Mouse (Mus musculus) kidney, adult 9 months (tissue): ENCODE data around the gene Cln3.

Experiments
- DNase-seq: peaks from one replicate; pipeline ENCODE4 v3.0.0; 2022

Gene Cln3

GRCm38 (mm10) chr7:126594862-126595561, 9.4 kb upstream of the Cln3 start, which contains the start of gene Il27:
TSS of gene Il27 (minus strand) at chr7:126594941.
- DNase-seq = no peak

GRCm38 (mm10) chr7:126587779-126588178, 2.2 kb upstream of the Cln3 start:
- DNase-seq = peak; percentile 43

GRCm38 (mm10) chr7:126586839-126587238, 1.2 kb upstream of the Cln3 start:
- DNase-seq = peak; percentile 74

- no peak for DNase-seq
Measured at GRCm38 (mm10) chr7:126584506-126584977, 1.1 kb downstream of the Cln3 start, which contains the start of gene Apobr. TSS of gene Apobr (plus strand) at chr7:126584942.

DNA sequence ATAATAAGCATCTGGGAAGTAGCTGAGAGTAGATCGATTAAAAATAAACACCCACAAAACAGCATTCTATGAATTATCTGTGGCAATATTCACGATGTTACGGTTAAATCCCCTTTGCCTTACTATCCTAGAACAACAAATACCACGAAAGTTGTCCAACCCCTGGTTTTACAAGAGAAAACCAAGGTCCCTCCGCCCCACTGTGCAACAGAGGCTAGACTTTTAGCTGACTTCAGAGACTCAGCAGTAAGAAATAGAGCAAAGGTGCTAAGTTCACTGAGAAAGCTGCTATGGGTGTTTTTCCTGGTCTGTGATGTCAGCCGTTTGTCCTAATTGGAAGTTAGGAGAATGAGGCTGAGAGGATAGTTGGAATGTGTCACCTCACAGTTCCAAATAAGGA, 1.9 kb downstream of the Cln3 start:
- peak; percentile 45 for DNase-seq

- peak; percentile 95 for DNase-seq
Measured at GRCm38 (mm10) chr7:126583251-126583709, 2.3 kb downstream of the Cln3 start.

DNA sequence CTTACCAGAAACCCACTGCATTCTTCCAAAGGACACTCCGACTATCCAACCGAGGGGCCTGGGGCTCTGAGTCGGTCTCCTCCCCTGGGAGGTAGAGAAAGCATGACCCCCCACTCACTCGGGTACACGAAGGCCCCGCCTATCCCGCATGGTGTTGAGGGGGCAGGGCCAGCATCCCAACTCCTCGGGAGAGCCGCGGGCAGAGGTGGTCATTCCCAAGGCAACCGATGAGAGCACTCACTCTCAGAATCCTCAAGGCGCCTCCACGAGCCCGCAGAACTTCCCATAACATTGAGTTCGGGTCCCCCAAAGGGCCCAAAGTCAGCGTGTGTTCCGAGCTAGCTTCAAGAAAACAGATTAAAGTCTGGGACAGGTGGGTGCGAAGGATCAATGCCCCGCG, 2.9 kb downstream of the Cln3 start:
- no peak for DNase-seq

DNA sequence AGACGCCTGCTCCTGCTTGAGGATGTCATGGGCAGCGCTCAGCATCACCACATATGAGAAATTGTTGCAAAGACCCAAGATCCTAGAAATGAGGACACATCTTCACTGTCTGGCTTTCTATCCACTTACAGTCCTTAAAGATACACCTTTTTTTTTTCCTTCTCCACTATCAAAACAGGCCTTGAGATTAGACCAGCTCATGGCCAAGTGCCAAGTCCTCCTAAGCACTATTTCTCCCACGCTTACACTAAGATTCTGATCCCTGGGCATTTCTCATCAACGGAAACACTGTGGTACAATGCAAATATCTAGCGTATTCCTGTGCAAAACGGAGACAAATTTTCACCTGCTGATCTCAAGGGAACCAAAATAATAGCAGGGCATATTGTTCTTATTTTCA, 4.0 kb downstream of the Cln3 start:
- DNase-seq = no peak

DNA sequence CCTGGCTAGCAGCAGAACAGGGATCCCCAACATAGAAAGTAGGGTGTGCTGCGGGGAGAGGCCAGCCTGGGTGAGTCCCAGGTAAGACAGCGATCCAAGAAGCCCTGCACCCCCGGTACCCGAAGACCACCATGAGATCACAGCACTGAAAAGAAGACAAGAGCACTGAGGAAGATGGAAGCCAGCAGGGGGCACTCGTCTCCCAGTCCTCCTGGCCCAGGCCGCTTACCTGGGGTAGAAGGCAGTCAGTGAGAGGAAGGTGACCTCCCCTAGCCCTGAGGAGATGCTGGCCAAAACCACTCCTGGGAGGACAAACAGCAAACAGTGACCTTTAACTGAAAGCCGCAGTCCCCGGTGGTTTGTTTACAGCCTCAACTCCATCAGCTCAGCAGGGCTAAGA, 6.4 kb downstream of the Cln3 start:
- peak; percentile 79 for DNase-seq

DNA sequence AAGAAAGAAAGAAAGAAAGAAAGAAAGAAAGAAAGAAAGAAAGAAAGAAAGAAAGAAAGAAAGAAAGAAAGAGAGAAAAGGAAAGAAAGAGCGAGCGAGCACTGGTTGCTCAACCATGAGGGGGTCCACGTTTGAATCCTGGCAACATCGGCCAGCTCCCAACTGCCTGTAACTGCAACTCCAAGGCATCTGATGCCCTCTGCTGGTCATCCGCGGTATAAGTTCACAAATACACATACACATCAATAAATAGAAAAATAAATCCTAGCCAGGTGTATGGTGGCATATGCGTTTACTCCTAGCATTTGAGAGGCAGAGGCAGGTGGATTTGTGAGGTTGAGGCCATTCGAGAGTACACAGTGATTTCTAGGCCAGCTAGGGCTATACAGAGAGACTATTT, 8.7 kb downstream of the Cln3 start:
- DNase-seq = peak; percentile 79

GRCm38 (mm10) chr7:126566094-126566765, 19.4 kb downstream of the Cln3 start, which contains the start of gene Eif3c:
TSS of gene Eif3c (minus strand) at chr7:126566411.
- DNase-seq = peak; percentile 94

GRCm38 (mm10) chr7:126565693-126566092, 19.9 kb downstream of the Cln3 start:
- DNase-seq = no peak

DNA sequence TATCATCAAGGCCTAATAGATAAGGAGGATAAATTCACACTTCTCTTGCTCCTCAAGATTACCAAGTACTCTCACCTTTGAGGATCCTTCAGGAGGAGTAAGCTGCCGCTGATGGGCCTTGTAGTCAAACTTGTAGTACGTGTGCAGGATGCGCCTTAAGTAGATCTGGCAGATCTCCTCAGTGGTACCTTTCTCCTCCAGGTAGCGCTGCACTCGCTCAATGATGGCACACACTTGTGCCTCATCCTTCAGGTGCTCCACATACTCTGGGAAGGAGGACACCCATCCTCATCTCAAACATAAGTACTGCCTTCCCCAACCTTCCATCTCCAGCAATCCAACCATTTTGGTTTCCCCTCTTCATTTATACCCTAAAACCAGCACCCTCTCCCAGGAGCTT, 29.0 kb downstream of the Cln3 start:
- DNase-seq = no peak

- DNase-seq = no peak
Measured at GRCm38 (mm10) chr7:126554796-126555195, 30.8 kb downstream of the Cln3 start.

GRCm38 (mm10) chr7:126545631-126546030, 40.0 kb downstream of the Cln3 start:
- DNase-seq = no peak

DNA sequence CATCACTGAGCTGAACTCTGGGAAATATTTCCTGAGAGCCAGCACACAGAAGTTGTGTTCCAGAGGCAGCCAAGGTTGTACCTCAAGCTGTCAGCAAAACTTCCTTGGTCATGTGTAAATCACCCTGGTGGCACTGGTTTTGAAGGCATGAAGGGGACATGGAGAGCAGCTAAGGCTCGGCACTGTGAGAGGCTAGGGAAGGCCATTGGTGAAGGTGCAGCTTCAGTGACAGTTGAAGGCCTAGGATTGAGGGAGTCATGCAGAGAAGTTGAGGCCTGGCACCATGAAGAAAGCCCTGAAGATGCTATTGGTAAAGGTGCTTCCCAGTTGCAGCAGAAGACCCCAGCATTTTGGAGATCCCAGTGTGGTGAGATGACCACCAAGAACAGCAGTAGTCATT, 44.0 kb downstream of the Cln3 start:
- no peak for DNase-seq

GRCm38 (mm10) chr7:126537820-126538585, 47.6 kb downstream of the Cln3 start:
- peak; percentile 38 for DNase-seq

GRCm38 (mm10) chr7:126536466-126536865, 49.2 kb downstream of the Cln3 start:
- DNase-seq = no peak

DNA sequence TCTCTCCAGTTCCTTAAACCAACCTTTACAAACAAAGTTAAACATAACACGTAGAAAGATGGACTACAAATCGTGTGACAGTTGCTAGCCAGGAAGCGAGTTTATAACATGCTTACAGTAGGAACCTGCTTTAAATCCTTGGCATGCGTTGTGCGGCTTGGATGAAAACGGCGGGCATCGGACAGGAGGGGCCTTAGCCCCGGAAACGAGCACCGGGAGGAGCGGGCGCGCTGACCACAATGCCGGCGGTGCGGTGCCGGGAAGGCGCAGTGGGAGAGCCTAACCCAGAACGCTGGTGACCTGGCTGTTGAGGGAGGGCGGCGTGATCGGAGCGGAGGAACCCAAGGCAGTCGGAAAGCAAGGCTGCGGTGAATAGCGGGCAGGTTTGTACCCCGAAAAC, 49.9 kb downstream of the Cln3 start:
- no peak for DNase-seq

DNA sequence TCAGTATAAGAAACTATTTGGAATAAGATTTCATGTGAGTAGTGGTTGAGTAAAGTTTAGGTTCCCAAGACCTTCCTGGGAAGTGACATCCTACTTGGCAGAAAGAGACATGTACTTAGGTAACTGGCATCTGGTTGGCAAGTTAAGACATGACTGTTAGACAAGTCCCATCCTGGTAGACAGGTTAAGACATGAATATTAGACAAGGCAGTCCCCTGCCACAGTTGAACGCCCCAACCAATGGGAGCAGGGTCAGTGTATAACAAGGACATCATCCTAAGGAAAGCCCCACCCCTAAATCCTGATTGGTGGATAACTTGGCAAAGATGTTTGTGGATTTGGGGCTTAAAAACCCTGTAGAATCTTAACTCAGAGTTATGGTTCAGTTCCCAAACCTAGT, 52.2 kb downstream of the Cln3 start:
- DNase-seq = no peak

GRCm38 (mm10) chr7:126528166-126528577, 57.4 kb downstream of the Cln3 start:
- DNase-seq = peak; percentile 62

GRCm38 (mm10) chr7:126523316-126523715, 62.3 kb downstream of the Cln3 start:
- DNase-seq = no peak
